Mouse (Mus musculus) kidney, adult 8-10 months (tissue): Measurements from ENCODE around the gene 9930022D16Rik.

Source experiments
- DNase-seq, 2 experiments: peaks; one replicate each; pipeline ENCODE4 v3.0.0; 2022

Gene 9930022D16Rik

DNA sequence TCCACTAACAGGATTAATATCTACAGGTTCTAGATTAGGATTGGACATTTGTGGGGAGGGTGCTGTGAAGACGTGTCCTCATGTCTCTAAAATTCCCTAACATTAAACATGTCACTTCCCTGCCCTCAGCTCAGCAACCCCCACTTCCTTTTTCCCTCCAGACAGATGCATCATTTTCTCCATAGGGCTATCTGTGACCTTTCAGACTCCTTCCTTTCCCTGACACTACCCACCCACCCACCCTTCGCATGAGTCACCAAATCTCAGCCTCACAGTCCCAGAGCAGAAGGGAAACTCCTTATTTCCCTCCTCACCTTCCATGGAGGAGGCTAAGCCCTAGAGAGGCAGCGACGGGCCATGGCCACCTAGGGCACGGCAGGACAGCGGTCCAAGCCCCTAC lies at the start of gene 9930022D16Rik:
Gene 9930022D16Rik, plus strand, starts transcription at position 301 of the 400 bp plus-strand sequence.
- no peak for DNase-seq

DNA sequence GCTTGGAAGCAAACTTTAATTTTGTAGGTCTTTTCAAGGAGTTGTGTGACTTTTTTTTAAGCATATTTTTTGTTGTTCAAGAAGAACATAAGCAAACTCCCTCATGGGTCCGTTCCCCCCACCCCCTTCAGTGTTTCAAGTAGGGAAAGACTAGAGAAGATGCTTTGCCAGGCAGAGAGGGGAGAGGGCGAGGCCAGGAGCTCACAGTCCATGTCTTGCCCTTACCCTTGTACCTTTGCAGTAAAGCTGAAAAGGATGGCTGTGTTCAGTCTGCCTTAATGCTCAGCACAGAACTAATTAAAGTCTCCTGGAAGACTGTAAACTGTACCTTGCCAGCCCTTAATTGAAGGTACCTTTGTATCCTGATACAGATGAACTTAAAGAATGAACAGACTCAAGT lies 49.4 kb upstream of the 9930022D16Rik start:
- no peak for DNase-seq

DNA sequence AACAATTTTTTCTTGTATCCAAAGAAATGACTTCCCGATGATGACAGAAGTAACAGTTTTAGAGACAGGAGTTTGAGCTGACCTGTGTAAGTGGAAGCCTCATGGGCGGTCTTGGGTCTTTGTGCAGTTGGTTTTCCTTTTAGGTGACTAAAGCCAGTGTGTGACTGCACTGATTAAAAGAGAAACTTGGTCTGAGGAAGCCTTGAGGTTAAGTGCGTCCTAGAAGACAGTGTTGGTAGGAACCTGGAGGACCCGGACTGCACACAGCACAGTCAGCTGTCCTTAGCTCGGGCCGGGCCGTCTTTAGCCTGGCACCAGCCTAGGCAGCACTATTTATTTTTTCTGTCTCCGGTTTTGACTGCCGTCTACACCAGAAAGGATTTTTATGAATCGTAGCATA lies 48.8 kb upstream of the 9930022D16Rik start:
- DNase-seq: no peak

DNA sequence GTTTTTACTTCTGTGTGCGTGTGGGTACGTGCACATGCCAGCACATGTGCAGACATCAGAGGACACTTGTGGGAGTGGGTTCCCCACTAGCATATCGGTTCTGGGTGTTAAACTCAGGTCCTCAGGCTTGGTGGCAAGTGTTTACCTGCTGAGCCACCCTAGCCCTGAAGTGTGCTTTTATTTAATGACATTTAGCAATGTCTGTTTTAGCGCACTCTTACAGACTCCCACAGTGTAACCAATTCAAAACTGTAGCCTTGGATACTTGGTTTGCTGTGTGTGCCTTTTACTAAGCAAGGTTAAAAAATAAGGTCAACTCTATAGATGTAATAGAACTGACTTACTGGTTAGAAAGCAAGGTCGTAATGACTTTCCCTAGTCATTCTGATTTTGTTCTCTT lies 47.9 kb upstream of the 9930022D16Rik start:
- DNase-seq: no peak

DNA sequence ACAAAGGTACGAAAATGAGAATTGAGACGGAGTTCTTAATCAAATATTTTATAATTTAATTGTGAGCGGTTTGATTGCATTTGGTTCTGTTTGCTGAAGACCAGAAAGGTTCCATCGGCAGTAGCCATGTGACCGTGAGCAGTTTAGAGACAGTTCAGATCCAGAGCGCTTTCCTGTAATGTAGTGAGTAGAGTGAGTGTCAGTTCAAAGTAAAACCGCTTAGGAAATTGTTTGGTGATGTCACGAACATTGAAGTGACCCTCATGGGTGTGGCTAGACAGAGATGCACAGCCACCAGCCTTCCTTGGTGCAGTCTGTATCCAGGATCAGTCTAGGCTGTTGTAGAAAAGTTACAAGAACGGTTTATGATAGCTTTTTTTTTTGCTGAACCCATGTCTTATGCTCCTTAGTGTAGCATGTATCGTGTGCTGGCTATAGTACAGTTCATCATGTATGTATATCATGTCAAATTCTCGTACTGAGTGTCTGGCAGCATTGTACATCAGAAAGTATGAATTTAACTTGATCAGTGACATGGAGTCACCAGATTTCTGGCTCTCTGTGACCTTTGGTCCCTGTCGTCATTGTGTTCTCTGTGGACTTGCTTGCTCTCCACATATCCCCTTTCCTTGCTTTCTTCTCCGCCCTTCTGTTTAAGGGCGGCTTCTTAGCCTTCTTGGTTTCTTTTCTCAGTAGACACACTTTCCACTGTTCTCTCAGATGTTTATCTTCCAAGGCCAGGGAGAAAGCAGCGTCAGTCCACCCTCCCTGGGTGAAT lies 46.7 kb upstream of the 9930022D16Rik start:
- DNase-seq: no peak

DNA sequence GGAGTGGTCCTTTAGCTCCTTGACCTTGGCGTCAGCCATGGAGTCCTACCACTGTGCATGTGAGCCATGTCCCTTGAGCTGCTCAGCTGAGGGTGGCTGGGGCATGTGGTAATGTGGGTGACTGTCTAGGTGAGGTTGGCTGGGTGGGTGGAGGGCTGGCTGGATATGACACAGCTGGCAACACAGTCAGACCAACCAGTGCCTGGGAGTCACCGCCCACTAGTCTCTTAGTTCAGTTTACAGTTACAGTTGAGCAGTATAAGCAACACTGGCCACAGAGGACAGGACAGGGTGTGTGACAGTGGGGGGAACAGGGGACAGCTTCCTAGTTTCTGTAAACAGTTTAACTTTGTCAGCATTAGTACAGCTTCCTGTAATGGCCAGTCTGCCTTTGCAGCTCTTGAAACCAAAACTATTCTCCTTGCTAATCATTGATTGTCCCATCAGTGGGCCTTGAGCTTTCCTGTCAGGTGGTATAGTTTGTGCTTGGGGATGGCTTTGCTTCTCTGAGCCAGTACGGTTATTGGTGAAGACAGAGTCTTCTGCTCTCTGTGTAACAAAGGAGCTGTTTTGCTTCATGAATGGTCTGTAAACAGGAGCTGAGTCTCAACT lies 44.6 kb upstream of the 9930022D16Rik start:
- peak in 1 of 2 experiments; percentile 35 for DNase-seq

DNA sequence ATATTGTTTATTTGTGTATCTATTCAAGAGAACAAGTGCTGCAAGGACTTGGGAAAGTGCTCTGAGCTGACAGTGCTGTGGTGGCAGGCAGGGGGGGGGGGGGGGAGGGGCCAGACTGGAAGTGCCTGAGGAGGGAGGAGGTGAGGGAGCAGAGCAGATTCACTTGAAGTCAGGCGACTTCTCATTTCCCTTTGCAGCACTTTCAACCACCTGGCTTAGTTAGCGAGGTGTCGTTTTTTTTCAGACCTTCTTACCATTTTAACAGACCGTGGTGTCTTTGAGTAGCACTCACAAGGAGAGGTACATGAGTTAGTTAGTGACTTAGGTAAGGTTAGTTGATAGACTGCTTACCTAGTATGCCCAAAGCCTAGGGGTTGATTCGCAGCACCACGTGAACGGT lies 38.3 kb upstream of the 9930022D16Rik start:
- DNase-seq: no peak

DNA sequence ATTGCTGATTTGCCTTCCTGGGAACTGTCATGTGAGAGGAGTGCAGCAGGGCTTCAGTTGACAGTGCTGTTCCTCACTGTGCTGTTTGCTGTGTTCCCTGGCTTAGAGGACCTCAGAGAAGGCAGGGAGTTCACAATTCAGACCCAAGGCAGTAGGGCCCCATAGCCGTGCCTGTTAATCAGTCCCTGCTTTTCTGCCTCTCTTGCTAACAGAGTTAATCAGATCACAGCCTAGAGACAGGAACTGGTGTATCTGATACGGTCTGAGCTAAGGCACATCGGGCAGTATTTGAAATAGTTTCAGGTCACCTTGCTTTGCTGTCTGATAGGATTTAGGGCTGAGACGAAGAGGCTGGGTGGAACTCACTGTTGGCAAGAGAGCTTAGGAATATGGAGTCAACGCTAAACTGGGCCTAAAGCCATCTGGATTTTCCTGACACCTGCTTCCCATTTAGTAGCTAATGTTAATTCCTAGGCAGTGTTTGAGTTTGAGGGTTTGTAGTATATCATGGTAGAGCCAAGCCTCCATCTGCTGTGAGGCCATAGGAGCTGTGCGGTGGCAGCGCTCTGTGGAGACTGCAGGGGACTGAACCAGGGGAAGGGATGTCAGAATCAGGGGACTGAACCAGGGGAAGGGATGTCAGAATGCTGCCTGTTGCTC lies 37.1 kb upstream of the 9930022D16Rik start:
- no peak for DNase-seq

DNA sequence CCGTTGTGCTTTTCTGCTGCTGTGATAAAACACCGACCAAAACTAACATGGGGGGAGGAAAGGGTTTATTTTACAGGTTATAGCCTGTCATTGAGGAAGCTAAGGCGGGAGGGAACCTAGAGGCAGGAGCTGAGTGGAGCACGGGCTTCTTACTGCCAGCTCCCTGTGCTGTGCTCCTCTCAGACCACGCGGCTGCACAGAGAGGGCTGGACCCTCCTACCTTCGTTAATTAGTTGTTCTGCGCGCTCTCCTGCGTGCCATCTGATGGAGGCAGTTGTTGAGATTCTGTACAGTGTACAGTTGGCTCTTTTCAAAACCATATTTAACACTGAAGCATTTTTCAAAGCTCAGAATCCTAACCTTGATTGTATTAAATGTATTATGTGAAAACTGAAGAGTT lies 36.2 kb upstream of the 9930022D16Rik start:
- no peak for DNase-seq

DNA sequence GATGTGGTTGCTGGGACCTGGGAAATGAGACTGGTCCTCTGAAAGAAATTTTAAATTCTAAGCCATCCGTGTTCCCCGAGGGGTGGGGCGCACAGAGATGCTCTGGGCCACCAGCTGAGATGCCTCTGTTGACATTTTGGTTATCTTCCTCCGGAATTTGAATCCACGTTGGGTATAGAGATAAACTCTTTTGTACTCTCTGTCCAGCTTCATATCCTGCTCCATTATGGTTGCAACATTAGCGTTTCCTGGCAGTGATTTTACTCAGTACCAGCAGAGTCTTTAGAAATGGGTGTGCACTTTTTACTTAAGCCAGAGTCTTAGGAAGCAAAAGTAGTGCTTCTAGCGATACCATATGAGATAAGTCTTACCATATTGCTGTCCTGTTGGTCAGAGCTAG lies 35.7 kb upstream of the 9930022D16Rik start:
- no peak for DNase-seq

DNA sequence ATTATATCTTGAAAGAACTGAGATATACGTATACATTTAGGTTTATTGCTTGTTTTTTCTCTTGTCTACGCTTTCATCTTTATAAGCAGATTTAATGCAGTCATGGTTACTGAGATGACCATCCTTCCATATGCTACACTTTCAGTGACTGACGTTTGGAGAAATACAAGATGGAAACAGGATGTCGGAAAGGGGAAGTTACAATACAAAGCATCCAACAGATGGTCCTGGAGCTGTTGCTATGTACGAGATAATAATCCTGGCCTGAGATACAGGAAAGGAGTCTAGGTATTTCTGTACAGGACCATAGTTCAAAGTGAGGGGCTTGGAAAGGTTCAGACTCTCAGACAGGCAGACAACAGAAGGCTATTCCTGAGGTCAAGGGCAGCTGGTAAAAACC lies 33.1 kb upstream of the 9930022D16Rik start:
- DNase-seq: no peak

DNA sequence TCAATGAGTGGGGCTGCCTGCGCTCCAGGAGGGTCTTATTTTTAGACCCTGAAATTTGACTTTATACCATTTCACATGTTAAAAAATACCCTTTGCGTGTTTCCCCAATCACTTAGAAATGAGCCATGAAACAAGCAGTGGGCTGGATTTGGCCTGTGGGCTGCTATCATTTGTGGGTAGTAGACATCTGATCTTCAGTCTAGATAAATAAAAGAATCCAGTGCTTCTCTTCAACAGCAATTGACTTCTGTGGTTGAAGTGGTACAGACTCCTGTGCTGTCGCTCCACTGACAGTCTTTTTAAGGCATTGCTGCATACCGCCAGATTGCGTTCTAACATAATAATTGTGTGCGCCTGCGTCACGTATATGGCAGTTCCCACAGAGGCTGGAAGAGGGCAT lies 28.4 kb upstream of the 9930022D16Rik start:
- no peak for DNase-seq

DNA sequence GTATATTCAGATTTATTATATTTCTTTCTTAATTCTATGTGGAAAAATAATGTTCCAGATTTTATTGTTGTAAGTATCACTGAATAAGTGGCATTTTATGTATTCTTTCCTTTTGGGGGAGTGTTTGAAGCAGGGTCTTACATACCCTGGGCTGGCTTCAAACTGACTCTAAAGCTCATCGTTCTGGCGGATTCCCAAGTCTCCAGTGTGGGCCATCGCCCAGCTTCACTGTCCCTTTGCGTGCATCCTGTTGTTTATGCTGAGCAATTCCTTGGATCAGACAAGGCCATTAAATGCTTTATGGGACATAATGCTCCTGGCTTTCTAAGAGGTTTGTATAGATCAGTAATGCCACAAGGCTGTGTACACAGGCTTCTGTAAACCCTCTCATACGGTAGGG lies 24.7 kb upstream of the 9930022D16Rik start:
- DNase-seq: no peak

DNA sequence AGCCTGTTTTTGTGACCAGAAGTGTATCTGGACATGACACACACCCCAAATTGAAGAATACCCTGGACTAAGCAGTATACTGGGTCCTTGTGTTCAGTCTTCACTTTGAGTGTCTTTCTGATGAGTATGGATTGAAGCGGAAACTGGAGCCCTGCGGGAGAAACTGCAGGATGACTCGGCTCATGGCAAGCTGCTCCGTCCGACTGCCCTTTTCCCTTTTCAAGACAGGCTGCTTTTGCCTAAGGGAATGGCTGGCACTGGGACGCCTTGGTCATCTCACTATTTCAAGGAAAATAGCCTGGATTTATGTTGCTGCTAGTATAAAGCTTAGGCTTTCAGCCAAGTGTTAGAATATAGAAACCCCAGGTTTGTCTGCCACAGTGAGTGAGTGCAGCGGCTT lies 22.5 kb upstream of the 9930022D16Rik start:
- no peak for DNase-seq

DNA sequence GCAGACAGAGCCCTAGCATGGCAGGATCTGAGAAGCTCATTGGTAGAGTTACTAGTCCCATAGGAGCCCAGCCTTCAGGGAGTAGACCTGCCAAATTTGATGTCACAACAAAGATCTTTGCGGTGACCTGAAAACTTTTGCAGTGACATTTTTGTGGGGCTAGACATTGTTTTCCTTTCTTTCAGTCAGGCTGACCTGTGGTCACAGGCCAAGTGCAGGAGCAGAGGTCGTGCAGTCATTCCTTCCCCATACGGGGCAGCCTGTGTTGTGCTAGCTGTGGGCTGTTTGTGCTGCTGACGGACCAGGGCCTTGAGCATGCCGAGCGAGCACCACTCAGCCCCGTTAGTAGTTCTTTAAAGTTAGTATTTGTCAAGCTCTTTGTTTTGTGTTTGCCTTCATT lies 22.0 kb upstream of the 9930022D16Rik start:
- DNase-seq: no peak

DNA sequence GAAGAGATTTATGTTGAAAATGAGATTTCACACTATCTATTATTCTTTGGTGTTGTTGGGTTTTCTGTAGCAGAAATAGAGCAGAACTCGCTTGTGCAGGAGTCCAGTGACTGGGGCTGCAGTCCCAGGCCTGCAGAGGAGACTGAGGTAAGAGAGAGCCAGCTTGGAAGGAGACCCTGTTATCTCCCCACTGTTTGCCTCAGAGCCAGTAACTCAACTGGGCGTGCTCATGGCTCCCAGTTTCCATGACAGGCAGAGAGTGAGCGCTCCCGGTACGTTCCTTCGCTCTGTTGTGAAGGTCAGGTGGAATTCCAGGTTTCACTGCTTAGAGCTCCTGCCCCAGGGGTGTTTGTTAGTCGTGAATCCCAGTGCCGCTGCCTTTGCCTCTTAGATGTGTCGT lies 21.1 kb upstream of the 9930022D16Rik start:
- DNase-seq: no peak

DNA sequence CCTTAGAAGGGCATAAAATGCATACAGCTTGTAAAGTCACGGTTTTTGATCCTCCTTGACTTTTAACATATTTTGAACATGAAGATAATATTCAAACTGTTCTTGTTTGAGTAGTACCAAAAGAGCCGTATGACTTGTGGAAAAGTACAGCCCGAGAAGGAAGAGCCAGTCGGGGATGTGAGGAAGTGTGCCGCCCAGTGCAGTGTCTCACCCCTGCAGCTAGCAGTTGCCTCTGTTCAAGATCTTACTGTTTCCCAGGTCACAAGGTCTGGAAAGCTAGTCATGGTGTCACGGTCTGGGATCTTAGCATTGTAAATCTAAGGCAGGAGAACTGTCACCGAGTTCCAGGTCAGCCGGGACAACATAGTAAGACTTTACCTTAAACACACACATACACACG lies 19.0 kb upstream of the 9930022D16Rik start:
- DNase-seq: peak; percentile 29 to 50

DNA sequence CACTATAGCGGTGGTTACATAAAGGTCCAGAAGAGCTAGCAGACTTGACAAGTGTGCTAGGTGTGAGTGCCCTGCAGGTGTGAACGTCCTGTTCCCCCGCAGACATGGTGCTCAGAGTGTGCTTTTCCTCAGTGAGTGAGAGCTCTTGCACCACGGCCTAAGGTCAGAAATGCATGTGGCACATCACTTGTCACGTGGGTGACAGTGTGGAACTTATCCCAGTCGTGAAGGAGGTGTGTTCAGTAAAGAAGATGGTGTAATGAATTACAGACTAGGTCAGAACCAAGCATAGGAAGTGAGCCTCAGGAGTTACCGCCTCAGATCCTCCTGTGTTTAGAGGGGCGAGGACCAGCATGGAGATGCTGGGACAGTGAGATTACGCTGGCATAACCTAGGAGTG lies 18.4 kb upstream of the 9930022D16Rik start:
- DNase-seq: peak; percentile 52 to 53

DNA sequence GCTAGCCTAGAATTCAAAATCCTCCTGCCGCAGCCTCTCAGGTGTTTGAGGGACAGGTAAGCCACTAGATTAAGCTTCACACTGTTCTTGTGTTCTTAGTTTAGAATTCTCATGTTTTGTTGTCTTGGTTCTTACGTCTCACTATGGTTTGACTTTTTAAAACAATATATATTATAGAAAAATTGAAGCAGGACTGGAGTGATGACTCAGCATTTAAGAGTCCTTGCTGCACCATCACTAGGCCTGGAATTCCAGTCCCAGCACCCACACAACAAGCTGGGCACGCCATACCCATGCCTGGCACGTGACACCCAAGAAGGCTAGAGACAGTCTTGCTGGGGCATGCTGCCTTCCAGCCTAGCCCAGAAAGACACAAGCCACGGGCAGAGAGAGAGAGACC lies 7.3 kb upstream of the 9930022D16Rik start:
- DNase-seq: no peak

DNA sequence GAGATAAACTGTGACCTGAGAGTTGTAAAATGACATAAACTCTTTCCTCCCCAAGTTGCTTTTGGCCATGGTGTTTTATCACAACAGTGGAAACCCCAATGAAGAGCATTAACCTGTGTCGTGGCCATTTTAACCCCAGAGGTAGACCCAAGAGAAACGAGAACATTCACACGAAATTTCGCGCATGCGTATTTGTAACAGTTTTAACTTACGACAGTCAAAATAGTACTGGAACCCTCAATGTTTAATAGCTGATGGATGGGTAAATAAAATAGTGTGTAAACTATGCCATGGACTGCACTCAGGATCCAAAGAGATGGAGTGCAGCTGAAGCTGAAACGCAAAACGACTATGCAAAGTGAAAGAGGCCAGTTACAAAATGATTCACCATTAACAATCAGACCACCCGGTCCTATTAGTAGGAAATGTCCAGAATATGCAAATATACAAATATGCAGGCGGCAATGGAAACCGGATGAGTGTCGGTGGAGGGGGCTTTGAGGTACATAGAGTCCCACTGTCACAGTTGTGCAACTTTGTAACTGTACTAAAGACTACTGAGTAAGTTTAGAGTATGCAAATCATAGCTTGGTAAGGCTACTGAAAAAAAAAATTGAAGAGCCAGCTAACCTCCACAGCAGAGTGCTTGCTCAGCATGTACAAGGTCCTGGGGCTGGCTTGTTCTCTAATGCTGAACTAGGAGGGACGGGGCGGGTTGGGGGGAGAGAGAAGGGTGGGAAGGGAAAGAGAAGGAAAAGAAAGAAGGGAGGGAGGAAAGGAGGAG lies 3.3 kb upstream of the 9930022D16Rik start:
- no peak for DNase-seq

DNA sequence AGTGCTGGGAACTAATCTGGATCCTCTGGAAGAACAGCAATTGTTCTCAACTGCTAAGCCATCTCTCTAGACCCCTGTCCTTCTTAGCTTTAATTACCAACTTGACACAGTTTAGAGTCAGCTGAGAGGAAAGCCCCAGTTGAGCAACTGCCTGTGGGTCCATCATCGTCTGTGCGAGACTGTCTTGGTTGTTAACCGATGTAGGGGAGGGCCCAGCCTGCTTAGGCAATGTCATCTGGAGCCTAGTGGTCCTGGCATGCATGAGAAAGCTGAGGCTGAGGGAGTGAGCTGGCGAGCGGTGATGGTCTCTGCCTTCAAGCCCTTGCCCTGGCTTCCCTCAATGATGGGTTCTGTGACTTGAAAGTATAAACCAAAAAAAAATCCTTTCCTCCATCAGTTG lies 1.1 kb downstream of the 9930022D16Rik start:
- no peak for DNase-seq

DNA sequence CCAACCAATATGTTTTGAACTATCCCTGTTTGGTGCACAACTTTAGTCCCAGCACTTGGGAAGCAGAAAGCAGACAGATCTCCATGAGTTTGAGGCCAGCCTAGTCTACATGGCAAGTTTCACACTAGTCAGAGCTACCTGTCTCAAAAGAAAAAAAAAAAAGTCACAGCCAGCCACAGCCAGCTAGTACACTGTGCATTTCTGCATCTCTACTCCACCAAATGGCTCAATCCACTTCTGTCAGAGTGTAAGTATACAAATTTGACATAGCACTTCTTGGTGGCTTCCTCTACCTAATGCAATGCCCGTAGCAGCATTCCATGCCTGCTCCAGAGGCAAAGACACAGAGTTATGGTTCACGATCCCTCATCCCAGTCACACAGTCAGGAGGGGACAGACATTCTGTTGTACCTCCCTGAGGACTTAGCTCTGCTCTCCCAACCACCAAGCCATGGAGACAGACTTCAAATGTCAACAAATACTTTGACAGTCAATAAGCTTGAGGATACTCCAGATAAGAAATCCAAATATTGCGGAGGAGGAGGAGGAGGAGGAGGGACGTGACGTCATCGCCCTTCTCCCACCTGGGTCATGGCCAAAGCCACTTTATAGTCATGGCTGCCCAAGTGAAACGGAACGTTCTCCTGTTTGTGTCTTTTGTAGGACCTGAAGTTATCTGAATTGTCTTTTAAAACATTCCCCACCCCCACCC lies 3.1 kb downstream of the 9930022D16Rik start:
- no peak for DNase-seq
